ENCODE assay signal across 8 mouse cellular contexts in genomic region chr7:127512231-127513015, GRCm38 (mm10). TPM values are rescaled to one million over a fixed set of nuclear protein-coding genes. Genes with fewer than 3 reads are reported as not detected.
A peak's percentile ranks its signal among the peaks of the same experiment; 100 is the strongest.
DNase-seq lines count a peak whose midpoint lies in the region; ATAC-seq and TF ChIP-seq lines count a peak whose summit lies in the region.

No protein-coding gene starts in this region.

- H3K36me3 ChIP-seq in hindbrain, embryonic 11.5 days (ENCODE audit: control insufficient read depth, insufficient read depth, low read length) = peaks cover 3% of the 10 kb centered on the region; the same call in 1 of the 2 replicates
- H3K36me3 ChIP-seq in lung, postnatal 0 days (ENCODE audit: insufficient read depth, low read length) = peaks cover 12% of the 10 kb centered on the region; the same call in 1 of the 2 replicates

- H3K4me3 ChIP-seq in hindbrain, embryonic 11.5 days (ENCODE audit: low read depth, low read length) = peak overlapping the region; percentile 85
- peak overlapping the region; percentile 87 for H3K4me3 ChIP-seq in lung, postnatal 0 days (ENCODE audit: low read depth, low read length)

- WGBS in hindbrain, embryonic 11.5 days = under 1% methylated on average over 62 of the region's 93 CpGs
- WGBS in lung, postnatal 0 days = under 1% methylated on average over 42 of the region's 93 CpGs

- no peaks in the 10 kb centered on the region for H3K27me3 ChIP-seq in hindbrain, embryonic 11.5 days (ENCODE audit: control insufficient read depth, insufficient read depth, low read length)
- no peaks in the 10 kb centered on the region for H3K27me3 ChIP-seq in lung, postnatal 0 days (replicated peaks; ENCODE audit: insufficient read depth, low read length)

- peak; percentile 95 for DNase-seq in NIH3T3 (ENCODE audit: low read depth)
- DNase-seq in cerebellum, adult 9-11 months = peak; percentile 95
- DNase-seq in frontal cortex, adult 2 months (ENCODE audit: extremely low spot score in 1 of 2, low spot score in 1 of 2) = peak; percentile 72 to 85
- DNase-seq in hindbrain, embryonic 11.5 days (ENCODE audit: low spot score) = peak; percentile 96
- DNase-seq in layer of hippocampus, postnatal 10 days (ENCODE audit: low spot score in 2 of 2) = peak; percentile 85 to 91
- DNase-seq in lung, postnatal 0 days (ENCODE audit: low spot score) = peak; percentile 97
- DNase-seq in ovary, postnatal 10 days (ENCODE audit: low spot score) = peak; percentile 62
- peak; percentile 98 for DNase-seq in thymus, postnatal 0 days (ENCODE audit: low spot score)

- peak overlapping the region; percentile 56 for H3K4me2 ChIP-seq in hindbrain, embryonic 11.5 days (replicated peaks; ENCODE audit: low read depth, low read length)
- H3K4me2 ChIP-seq in lung, postnatal 0 days (replicated peaks; ENCODE audit: low read depth, low read length) = peak overlapping the region; percentile 69

- peak overlapping the region; percentile 72 for H3K9ac ChIP-seq in hindbrain, embryonic 11.5 days (ENCODE audit: low read depth, low read length)
- peak overlapping the region; percentile 93 for H3K9ac ChIP-seq in lung, postnatal 0 days (replicated peaks; ENCODE audit: low read depth)

- peak; percentile 87 for ATAC-seq in hindbrain, embryonic 11.5 days (ENCODE audit: low FRiP score)
- ATAC-seq in lung, postnatal 0 days = peak; percentile 87

- peak overlapping the region; percentile 93 for H3K27ac ChIP-seq in hindbrain, embryonic 11.5 days (ENCODE audit: low read depth, low read length)
- H3K27ac ChIP-seq in lung, postnatal 0 days (ENCODE audit: low read length) = peak overlapping the region; percentile 99

- no peak for TF ChIP-seq CTCF in lung, postnatal 0 days (IDR thresholded peaks at IDR 0.05)

- peak; percentile 10; the same call in 1 of the 2 replicates for TF ChIP-seq EP300 in lung, postnatal 0 days (IDR thresholded peaks at IDR 0.05)

- peaks cover 3% of the 10 kb centered on the region; the same call in 1 of the 2 replicates for H3K4me1 ChIP-seq in hindbrain, embryonic 11.5 days (replicated peaks; ENCODE audit: control insufficient read depth, insufficient read depth, low read length)
- peaks cover 5% of the 10 kb centered on the region; the same call in 1 of the 2 replicates for H3K4me1 ChIP-seq in lung, postnatal 0 days (ENCODE audit: insufficient read depth, low read depth, low read length)

- no peaks in the 10 kb centered on the region for H3K9me3 ChIP-seq in hindbrain, embryonic 11.5 days (ENCODE audit: control insufficient read depth, low read length)
- no peaks in the 10 kb centered on the region for H3K9me3 ChIP-seq in lung, postnatal 0 days (ENCODE audit: low read length)

RNA-seq across cellular contexts. Expression of gene Srcap, which starts 0.6 kb away (rescaled TPM):
- 29.6 and 31.3 TPM in 2 replicates for polyA plus RNA-seq in frontal cortex, adult 2 months (2012; rRNA removed)
- 58.1 and 81.5 TPM in 2 replicates for polyA plus RNA-seq in hindbrain, embryonic 11.5 days (2014; fragmentation: Nextera tagmentation; extraction: Ambion mirVana)
- total RNA-seq in layer of hippocampus, postnatal 10 days (2021) = 100 to 1,000 TPM; 109 to 111 TPM
- 19.2 and 19.3 TPM in 2 replicates for polyA plus RNA-seq in lung, postnatal 0 days (2015; fragmentation: Nextera tagmentation; extraction: Ambion mirVana)
- polyA plus RNA-seq in thymus, postnatal 0 days (2015; fragmentation: Nextera tagmentation; extraction: Ambion mirVana) = 22.2 and 29.8 TPM in 2 replicates

RNA-seq across cellular contexts. Expression of gene Gm42715, which starts 7.0 kb away (rescaled TPM):
- 15.6 and 16.6 TPM in 2 replicates for polyA plus RNA-seq in frontal cortex, adult 2 months (2012; rRNA removed)
- polyA plus RNA-seq in hindbrain, embryonic 11.5 days (2014; fragmentation: Nextera tagmentation; extraction: Ambion mirVana) = 20.0 and 26.0 TPM in 2 replicates
- 10 to 100 TPM; 11.2 to 19.2 TPM for total RNA-seq in layer of hippocampus, postnatal 10 days (2021)
- 9.3 and 10.3 TPM in 2 replicates for polyA plus RNA-seq in lung, postnatal 0 days (2015; fragmentation: Nextera tagmentation; extraction: Ambion mirVana)
- polyA plus RNA-seq in thymus, postnatal 0 days (2015; fragmentation: Nextera tagmentation; extraction: Ambion mirVana) = 10.9 and 15.9 TPM in 2 replicates

RNA-seq across cellular contexts. Expression of gene Fbrs, which starts 33.4 kb away (rescaled TPM):
- 31.6 and 33.4 TPM in 2 replicates for polyA plus RNA-seq in frontal cortex, adult 2 months (2012; rRNA removed)
- polyA plus RNA-seq in hindbrain, embryonic 11.5 days (2014; fragmentation: Nextera tagmentation; extraction: Ambion mirVana) = 10.5 and 15.1 TPM in 2 replicates
- total RNA-seq in layer of hippocampus, postnatal 10 days (2021) = 10 to 100 TPM; 60.0 to 63.1 TPM
- polyA plus RNA-seq in lung, postnatal 0 days (2015; fragmentation: Nextera tagmentation; extraction: Ambion mirVana) = 9.9 and 11.1 TPM in 2 replicates
- 14.6 and 20.0 TPM in 2 replicates for polyA plus RNA-seq in thymus, postnatal 0 days (2015; fragmentation: Nextera tagmentation; extraction: Ambion mirVana)

RNA-seq across cellular contexts. Expression of gene Tmem265, which starts 48.8 kb away (rescaled TPM):
- polyA plus RNA-seq in frontal cortex, adult 2 months (2012; rRNA removed) = not detected in 2 replicates
- polyA plus RNA-seq in hindbrain, embryonic 11.5 days (2014; fragmentation: Nextera tagmentation; extraction: Ambion mirVana) = 7.7 and 8.6 TPM in 2 replicates
- total RNA-seq in layer of hippocampus, postnatal 10 days (2021) = 1 to 10 TPM in 1 of 2 experiments, under 1 TPM in 1; 0.80 to 2.4 TPM
- 5.4 and 6.1 TPM in 2 replicates for polyA plus RNA-seq in lung, postnatal 0 days (2015; fragmentation: Nextera tagmentation; extraction: Ambion mirVana)
- 10.8 and 16.1 TPM in 2 replicates for polyA plus RNA-seq in thymus, postnatal 0 days (2015; fragmentation: Nextera tagmentation; extraction: Ambion mirVana)

RNA-seq across cellular contexts. Expression of gene Prr14, which starts 53.0 kb away (rescaled TPM):
- 42.8 and 46.1 TPM in 2 replicates for polyA plus RNA-seq in frontal cortex, adult 2 months (2012; rRNA removed)
- 61.4 and 72.1 TPM in 2 replicates for polyA plus RNA-seq in hindbrain, embryonic 11.5 days (2014; fragmentation: Nextera tagmentation; extraction: Ambion mirVana)
- 10 to 100 TPM; 31.6 to 34.8 TPM for total RNA-seq in layer of hippocampus, postnatal 10 days (2021)
- polyA plus RNA-seq in lung, postnatal 0 days (2015; fragmentation: Nextera tagmentation; extraction: Ambion mirVana) = 37.6 and 37.7 TPM in 2 replicates
- polyA plus RNA-seq in thymus, postnatal 0 days (2015; fragmentation: Nextera tagmentation; extraction: Ambion mirVana) = 51.0 and 54.6 TPM in 2 replicates

Comparison
In these comparisons a context has a peak if more than half of its experiments do, and no peak if none do; other contexts are left out.
1. Peak in every context shown above with its lines: DNase-seq, ATAC-seq, H3K4me3 ChIP-seq and H3K27ac ChIP-seq.